Mouse (Mus musculus) spleen, embryonic (tissue): Measurements from ENCODE around the gene Mios.

Source experiments
- CTCF ChIA-PET: fragments of 350-600 bp; sonication (Branson Sonifier 250); formaldehyde crosslinking; loops from one replicate; lab custom pipeline; 2022; lab: Charles Lee

The Mios gene

DNA sequence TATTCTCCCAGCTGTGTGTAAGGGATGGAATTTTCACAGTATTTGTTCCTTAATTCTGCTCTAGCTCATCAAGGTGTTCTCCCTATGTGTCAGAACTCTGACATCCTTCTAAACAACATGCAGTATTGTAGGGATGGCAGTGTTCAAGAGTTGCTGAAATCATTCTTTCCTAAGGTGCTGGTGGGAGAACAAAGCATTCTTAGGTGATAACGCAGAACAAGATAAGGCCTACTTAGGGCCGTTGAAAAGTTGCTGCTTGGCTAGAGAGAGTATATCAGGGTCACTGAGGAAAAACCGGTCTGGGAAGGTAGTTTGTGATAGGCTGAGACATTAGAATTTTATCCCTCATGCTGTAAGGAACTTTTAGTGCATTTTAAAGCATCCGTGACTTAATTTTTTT is 67.4 kb downstream of the Mios start:
- CTCF ChIA-PET, result interaction anchor here (0.5 to 0.8 kb wide), 4 partner anchors 11 to 546 kb away, joined by 3 to 5 read pairs (median 3); no protein-coding TSS in a partner anchor

DNA sequence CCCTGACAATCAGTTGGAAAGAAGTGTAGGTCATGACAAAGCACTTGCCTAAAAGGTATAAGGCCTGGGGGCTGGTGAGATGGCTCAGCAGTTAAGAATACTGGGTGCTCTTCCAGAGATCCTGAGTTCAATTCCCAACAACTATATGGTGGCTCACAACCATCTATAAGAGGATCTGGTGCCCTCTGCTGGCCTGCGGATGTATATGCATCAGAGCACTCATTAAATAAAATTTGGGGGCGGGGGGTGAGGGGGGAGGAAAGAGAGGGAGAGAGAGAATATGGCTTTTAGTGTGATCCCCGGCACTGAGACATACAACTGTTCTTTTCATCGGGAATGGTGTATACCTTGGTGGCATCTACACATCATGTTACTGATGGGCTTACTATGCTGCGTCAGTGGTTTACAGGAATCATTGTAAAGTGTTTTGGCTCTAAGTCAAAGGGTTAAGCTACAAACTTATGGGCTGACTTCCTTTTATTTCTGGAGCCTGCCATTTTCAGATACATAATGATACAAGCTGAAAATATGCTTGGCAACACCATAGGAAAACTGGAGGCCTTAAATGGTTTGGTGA is 69.5 kb downstream of the Mios start:
- CTCF ChIA-PET, result interaction anchor here (0.6 to 0.8 kb wide), 3 partner anchors 40 to 412 kb away, joined by 3 to 6 read pairs (median 3); no protein-coding TSS in a partner anchor

DNA sequence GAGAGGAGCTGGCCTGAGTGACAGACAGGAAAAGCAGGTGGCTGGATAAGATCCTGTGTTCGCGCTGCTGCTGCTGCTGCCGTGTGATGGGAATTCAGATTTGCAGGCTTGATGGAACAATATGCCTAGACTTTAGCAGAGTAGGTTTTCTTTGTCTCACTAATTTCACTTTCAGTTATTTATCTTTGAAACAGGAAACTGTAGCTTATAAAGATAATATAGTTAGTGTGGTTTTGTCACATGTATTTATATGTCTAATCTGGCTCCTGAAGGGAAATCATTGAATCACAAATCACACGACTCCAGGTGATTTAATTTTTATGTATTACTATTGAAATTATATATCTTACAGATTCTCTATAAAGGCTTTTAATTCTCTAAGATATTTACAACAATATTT is 74.2 kb downstream of the Mios start:
- CTCF ChIA-PET, result no interaction called here

DNA sequence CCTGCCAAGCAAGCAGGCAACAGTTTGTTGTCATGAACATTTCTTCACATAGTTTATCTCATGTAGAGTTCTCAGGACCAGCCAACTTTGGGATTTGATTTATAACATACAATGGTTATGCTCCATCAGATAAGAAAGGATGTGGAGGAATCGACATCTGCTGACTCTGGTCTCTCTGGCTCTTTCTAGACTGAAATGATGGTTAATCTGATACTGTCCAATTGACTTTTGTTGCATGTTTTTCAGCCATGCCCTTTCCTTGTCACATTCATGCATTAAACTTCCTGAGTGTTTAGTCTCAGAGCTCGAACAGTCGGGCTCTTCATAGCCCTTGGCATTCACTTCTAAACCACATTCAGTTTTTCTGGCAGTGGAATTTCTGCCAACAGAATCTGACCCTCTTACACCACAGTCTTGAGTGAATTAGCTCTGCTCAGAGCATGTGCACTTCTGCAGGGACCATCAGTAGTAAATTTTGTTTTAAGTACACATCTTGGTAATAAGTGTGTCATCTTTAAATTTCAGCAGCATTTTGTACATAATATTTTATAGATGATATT is 76.5 kb downstream of the Mios start:
- CTCF ChIA-PET, result no interaction called here
